ENCODE assay signal across 12 mouse cellular contexts in genomic region chr11:70629557-70629956, GRCm38 (mm10). TPM values are rescaled to one million over a fixed set of nuclear protein-coding genes. Genes with fewer than 3 reads are reported as not detected.
DNase-seq lines count a peak whose midpoint lies in the region; ATAC-seq lines count a peak whose summit lies in the region.
"Had no signal": no experiment of that assay in that cellular context is flagged by ENCODE, and none has a peak within 500 bp of the region (broad histone marks: within the 10 kb centered on the region; RNA-seq: fewer than 3 reads in every experiment).

No protein-coding gene starts in this region.

- no peaks in the 10 kb centered on the region for H3K36me3 ChIP-seq in kidney, embryonic 14.5 days (ENCODE audit: control insufficient read depth, insufficient read depth, low read length)

- 60% methylated on average over 5 of the region's 5 CpGs for WGBS in kidney, embryonic 14.5 days

- intact Hi-C loops in gastrocnemius, postnatal 14 days (cut with DNase I; ENCODE audit: low total_unique reads): loop anchor here (5.0 kb wide), 1 partner anchor 128 kb away; no protein-coding TSS in a partner anchor

- no peak overlapping the region for H3K9ac ChIP-seq in kidney, embryonic 14.5 days (ENCODE audit: low read depth, low read length)

- no peaks in the 10 kb centered on the region for H3K4me1 ChIP-seq in kidney, embryonic 14.5 days (ENCODE audit: control insufficient read depth, insufficient read depth, low read length)

- H3K4me3 ChIP-seq in kidney, embryonic 14.5 days (ENCODE audit: low read length): no peak overlapping the region

- ATAC-seq in kidney, embryonic 14.5 days (ENCODE audit: low FRiP score, low TSS enrichment): no peak
- 0 out of 2 replicates have a peak, but pooled peaks have one; percentile 56 for ATAC-seq in megakaryocyte-erythroid progenitor cell, adult 5-6 weeks (replicated peaks; ENCODE audit: low FRiP score, low TSS enrichment, poor library complexity, severe bottlenecking)

- no peak overlapping the region for H3K27ac ChIP-seq in kidney, embryonic 14.5 days (ENCODE audit: low read depth, low read length)

- no peaks in the 10 kb centered on the region for H3K9me3 ChIP-seq in kidney, embryonic 14.5 days (ENCODE audit: control insufficient read depth, low read length)

- peak; percentile 28 for DNase-seq in kidney, postnatal 10 days
- DNase-seq in CD4-positive helper T cell, adult 2 months (ENCODE audit: low read depth, low spot score): peak; percentile 65
- peak; percentile 49 for DNase-seq in R1 (ENCODE audit: low read depth, low spot score)
- no peak for DNase-seq in layer of hippocampus, adult 9-10 months (ENCODE audit: low spot score)
- no peak for DNase-seq in right cerebral cortex, postnatal 36 days (ENCODE audit: low spot score in 2 of 2)
- no peak for DNase-seq in gastrocnemius, postnatal 14 days
- DNase-seq: adrenal gland, adult 2 months had no signal

- no peak overlapping the region for H3K4me2 ChIP-seq in kidney, embryonic 14.5 days (replicated peaks; ENCODE audit: low read depth, low read length)

- H3K27me3 ChIP-seq in kidney, embryonic 14.5 days (ENCODE audit: control insufficient read depth, insufficient read depth, low read length): no peaks in the 10 kb centered on the region

RNA-seq across cellular contexts. Expression of gene Gp1ba, which starts 9.4 kb away (rescaled TPM):
- 0.29 and 0.35 TPM in 2 replicates for polyA plus RNA-seq in kidney, embryonic 14.5 days (2014; fragmentation: Nextera tagmentation; extraction: Ambion mirVana)
- 3.6 and 10.4 TPM in 2 replicates for total RNA-seq in megakaryocyte-erythroid progenitor cell, adult 5-6 weeks (2014; fragmentation: Nextera tagmentation)
- total RNA-seq in megakaryocyte-erythroid progenitor cell, adult 5-6 weeks (2017): 0.50 and 0.85 TPM in 2 replicates
- under 1 TPM in 1 of 2 experiments, not detected in 1; 0.08 TPM for total RNA-seq in gastrocnemius, postnatal 14 days (2021)
- total RNA-seq: layer of hippocampus, postnatal 25 days had no signal
- polyA plus RNA-seq: cortical plate, adult 2 months had no signal

RNA-seq across cellular contexts. Expression of gene Chrne, which starts 10.5 kb away (rescaled TPM):
- not detected in 2 replicates for polyA plus RNA-seq in kidney, embryonic 14.5 days (2014; fragmentation: Nextera tagmentation; extraction: Ambion mirVana)
- 3.0 TPM in 1 of 2 replicates, not detected in the other for total RNA-seq in megakaryocyte-erythroid progenitor cell, adult 5-6 weeks (2014; fragmentation: Nextera tagmentation)
- total RNA-seq in megakaryocyte-erythroid progenitor cell, adult 5-6 weeks (2017): not detected in 2 replicates
- total RNA-seq in gastrocnemius, postnatal 14 days (2021): 10 to 100 TPM; 38.7 to 39.4 TPM
- total RNA-seq: adrenal gland, adult 2 months; hematopoietic stem cell, adult 5-6 weeks had no signal

RNA-seq across cellular contexts. Expression of gene 4930544D05Rik, which starts 13.9 kb away (rescaled TPM):
- polyA plus RNA-seq in kidney, embryonic 14.5 days (2014; fragmentation: Nextera tagmentation; extraction: Ambion mirVana): not detected in 2 replicates
- not detected in 2 replicates for total RNA-seq in megakaryocyte-erythroid progenitor cell, adult 5-6 weeks (2014; fragmentation: Nextera tagmentation)
- not detected in 2 replicates for total RNA-seq in megakaryocyte-erythroid progenitor cell, adult 5-6 weeks (2017)
- total RNA-seq in gastrocnemius, postnatal 14 days (2021): not detected
- total RNA-seq: adrenal gland, adult 2 months; hematopoietic stem cell, adult 5-6 weeks had no signal
- polyA plus RNA-seq: adrenal gland, adult 2 months; cortical plate, adult 2 months had no signal

RNA-seq across cellular contexts. Expression of gene Rnf167, which starts 17.5 kb away (rescaled TPM):
- 83.0 and 109 TPM in 2 replicates for polyA plus RNA-seq in kidney, embryonic 14.5 days (2014; fragmentation: Nextera tagmentation; extraction: Ambion mirVana)
- total RNA-seq in megakaryocyte-erythroid progenitor cell, adult 5-6 weeks (2014; fragmentation: Nextera tagmentation): 92.8 and 95.5 TPM in 2 replicates
- 42.3 and 53.4 TPM in 2 replicates for total RNA-seq in megakaryocyte-erythroid progenitor cell, adult 5-6 weeks (2017)
- total RNA-seq in gastrocnemius, postnatal 14 days (2021): 10 to 100 TPM; 34.9 to 35.7 TPM

RNA-seq across cellular contexts. Expression of gene Slc25a11, which starts 17.7 kb away (rescaled TPM):
- 153 and 171 TPM in 2 replicates for polyA plus RNA-seq in kidney, embryonic 14.5 days (2014; fragmentation: Nextera tagmentation; extraction: Ambion mirVana)
- total RNA-seq in megakaryocyte-erythroid progenitor cell, adult 5-6 weeks (2014; fragmentation: Nextera tagmentation): 62.3 and 63.1 TPM in 2 replicates
- 33.1 and 36.2 TPM in 2 replicates for total RNA-seq in megakaryocyte-erythroid progenitor cell, adult 5-6 weeks (2017)
- 100 to 1,000 TPM; 278 to 315 TPM for total RNA-seq in gastrocnemius, postnatal 14 days (2021)

Comparison
In these comparisons a context has a peak if more than half of its experiments do, and no peak if none do; other contexts are left out.
1. DNase-seq: peak in kidney, postnatal 10 days (single experiment), CD4-positive helper T cell, adult 2 months (single experiment) and R1 (single experiment); none in layer of hippocampus, adult 9-10 months (single experiment), right cerebral cortex, postnatal 36 days (0 of 2) and gastrocnemius, postnatal 14 days (single experiment).
2. RNA of gene Chrne, which starts 10.5 kb away (total RNA-seq): 38.7 to 39.4 TPM in gastrocnemius, postnatal 14 days; 3.0 TPM in megakaryocyte-erythroid progenitor cell, adult 5-6 weeks; every median in the first group is over 10 times any median in the second.